Mouse (Mus musculus) liver, postnatal 0 days (tissue): ENCODE data around the gene Filip1.

Source experiments
- CTCF ChIP-seq: sonication (generic); IDR thresholded peaks from 2 replicates; pipeline ENCODE4 v1.5.1; 2016; ENCODE audit warnings: antibody characterized with exemption, low read depth
- EP300 ChIP-seq: IDR thresholded peaks from 2 replicates; pipeline ENCODE4 v1.6.1; 2016; ENCODE audit warnings: antibody characterized with exemption, low read depth, mild to moderate bottlenecking

GRCm38 (mm10) chr9:79951339-79951738, 61.3 kb downstream of the Filip1 start:
- TF ChIP-seq EP300, result no peak
- TF ChIP-seq CTCF, result no peak
